Mouse (Mus musculus): ENCODE measurements around the gene Myo1h. TPM values are rescaled to one million over a fixed set of nuclear protein-coding genes. Genes with fewer than 3 reads are reported as not detected.

Myo1h gene
- polyA plus RNA-seq, 1 experiment from 2014 or later: 4.6 TPM

GRCm38 (mm10) chr5:114299883-114300610 is 11.1 kb downstream of the Myo1h start:
- Histone ChIP-seq H3K27ac (ENCODE audit: low read depth) (no peak overlapping the region), H3K4me1 (replicated peaks; ENCODE audit: control insufficient read depth, insufficient read depth, low read length) (peaks cover 5% of the 10 kb centered on the region; the same call in 1 of the 2 replicates), H3K4me3 (ENCODE audit: low read depth, low read length) (no peak overlapping the region), H3K9ac (ENCODE audit: low read length) (no peak overlapping the region), H3K27me3 (replicated peaks; ENCODE audit: control insufficient read depth, insufficient read depth, low read length) (no peaks in the 10 kb centered on the region), H3K9me3 (ENCODE audit: control insufficient read depth, low read length) (no peaks in the 10 kb centered on the region), H3K36me3 (ENCODE audit: control insufficient read depth, insufficient read depth, low read length) (no peaks in the 10 kb centered on the region), H3K4me2 (ENCODE audit: low read length) (no peak overlapping the region)
- no peak for ATAC-seq (replicated peaks; ENCODE audit: low FRiP score, low TSS enrichment, low read depth)
- DNase-seq (ENCODE audit: low spot score): no peak
- WGBS: 88% methylated on average over 24 of the region's 24 CpGs

DNA sequence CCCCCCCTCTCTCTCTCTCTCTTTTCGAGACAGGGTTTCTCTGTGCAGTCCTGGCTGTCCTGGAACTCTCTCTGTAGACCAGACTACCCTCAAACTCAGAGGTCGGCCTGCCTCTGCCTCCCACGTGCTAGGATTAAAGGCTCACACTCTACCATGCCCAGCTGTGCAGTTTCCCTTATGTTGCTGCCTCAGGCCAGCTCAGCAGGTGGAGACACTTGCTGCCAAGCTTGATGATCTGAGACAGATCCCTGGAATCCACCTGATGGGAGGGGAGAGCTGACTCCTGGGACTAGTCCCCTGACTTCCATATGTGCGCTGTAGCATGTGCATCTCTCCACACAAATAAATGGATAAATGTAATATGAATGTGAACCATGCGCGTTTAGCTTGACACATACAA is 14.2 kb downstream of the Myo1h start:
- no peaks in the 10 kb centered on the region for H3K36me3 ChIP-seq (ENCODE audit: control insufficient read depth, insufficient read depth, low read length)
- H3K27ac ChIP-seq (ENCODE audit: low read depth): no peak overlapping the region
- no peak overlapping the region for H3K4me2 ChIP-seq (ENCODE audit: low read length)
- 73% methylated on average over 6 of the region's 6 CpGs for WGBS
- no peak overlapping the region for H3K4me3 ChIP-seq (ENCODE audit: low read depth, low read length)
- peaks cover 5% of the 10 kb centered on the region; the same call in 1 of the 2 replicates for H3K4me1 ChIP-seq (replicated peaks; ENCODE audit: control insufficient read depth, insufficient read depth, low read length)
- no peak overlapping the region for H3K9ac ChIP-seq (ENCODE audit: low read length)
- H3K27me3 ChIP-seq (replicated peaks; ENCODE audit: control insufficient read depth, insufficient read depth, low read length): no peaks in the 10 kb centered on the region
- no peak for DNase-seq (ENCODE audit: low spot score)
- ATAC-seq (replicated peaks; ENCODE audit: low FRiP score, low TSS enrichment, low read depth): no peak
- H3K9me3 ChIP-seq (ENCODE audit: control insufficient read depth, low read length): no peaks in the 10 kb centered on the region

GRCm38 (mm10) chr5:114306496-114306895 is 17.5 kb downstream of the Myo1h start:
- Histone ChIP-seq H3K27ac (ENCODE audit: low read depth) (no peak overlapping the region), H3K36me3 (ENCODE audit: control insufficient read depth, insufficient read depth, low read length) (no peaks in the 10 kb centered on the region), H3K9me3 (ENCODE audit: control insufficient read depth, low read length) (no peaks in the 10 kb centered on the region), H3K4me3 (ENCODE audit: low read depth, low read length) (no peak overlapping the region), H3K4me2 (ENCODE audit: low read length) (no peak overlapping the region), H3K27me3 (replicated peaks; ENCODE audit: control insufficient read depth, insufficient read depth, low read length) (no peaks in the 10 kb centered on the region), H3K4me1 (replicated peaks; ENCODE audit: control insufficient read depth, insufficient read depth, low read length) (0 out of 2 replicates have a peak, but pooled peaks cover 8% of the 10 kb centered on the region), H3K9ac (ENCODE audit: low read length) (no peak overlapping the region)
- 69% methylated on average over 5 of the region's 5 CpGs for WGBS
- ATAC-seq (replicated peaks; ENCODE audit: low FRiP score, low TSS enrichment, low read depth): no peak
- no peak for DNase-seq (ENCODE audit: low spot score)

GRCm38 (mm10) chr5:114308765-114309679 is 20.1 kb downstream of the Myo1h start:
- Histone ChIP-seq H3K9me3 (ENCODE audit: control insufficient read depth, low read length) (no peaks in the 10 kb centered on the region), H3K9ac (ENCODE audit: low read length) (peak overlapping the region; percentile 30; the same call in 1 of the 2 replicates), H3K27ac (ENCODE audit: low read depth) (no peak overlapping the region; the same call in 1 of the 2 replicates), H3K4me3 (ENCODE audit: low read depth, low read length) (peak overlapping the region; percentile 29), H3K4me1 (replicated peaks; ENCODE audit: control insufficient read depth, insufficient read depth, low read length) (0 out of 2 replicates have a peak, but pooled peaks cover 8% of the 10 kb centered on the region), H3K4me2 (ENCODE audit: low read length) (peak overlapping the region; percentile 53), H3K27me3 (replicated peaks; ENCODE audit: control insufficient read depth, insufficient read depth, low read length) (no peaks in the 10 kb centered on the region), H3K36me3 (ENCODE audit: control insufficient read depth, insufficient read depth, low read length) (no peaks in the 10 kb centered on the region)
- WGBS: 32% methylated on average over 18 of the region's 18 CpGs
- DNase-seq (ENCODE audit: low spot score): no peak
- no peak for ATAC-seq (replicated peaks; ENCODE audit: low FRiP score, low TSS enrichment, low read depth)

DNA sequence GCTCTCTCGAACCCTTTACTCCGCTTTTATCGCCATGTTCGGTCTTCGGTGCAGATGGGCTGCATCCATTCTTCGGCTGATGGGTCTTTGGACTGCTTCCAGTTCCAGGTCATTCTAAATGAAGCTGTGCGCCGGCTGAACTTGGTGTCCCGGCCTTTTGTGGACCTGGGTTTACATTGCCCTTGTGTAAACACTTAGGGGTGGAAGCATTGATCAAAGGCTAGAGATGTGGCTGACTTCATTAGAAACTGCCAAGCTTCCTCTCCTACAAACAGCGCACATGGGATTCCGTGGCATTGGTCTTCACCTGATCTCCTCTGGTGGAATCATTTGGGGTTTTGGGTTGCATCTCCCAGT is 20.7 kb downstream of the Myo1h start:
- H3K4me1 ChIP-seq (replicated peaks; ENCODE audit: control insufficient read depth, insufficient read depth, low read length): 0 out of 2 replicates have a peak, but pooled peaks cover 8% of the 10 kb centered on the region
- DNase-seq (ENCODE audit: low spot score) (no peak), ATAC-seq (replicated peaks; ENCODE audit: low FRiP score, low TSS enrichment, low read depth) (no peak)
- WGBS: 23% methylated on average over 11 of the region's 11 CpGs
- H3K9ac ChIP-seq (ENCODE audit: low read length): peak overlapping the region; percentile 30
- no peak overlapping the region; the same call in 1 of the 2 replicates for H3K27ac ChIP-seq (ENCODE audit: low read depth)
- no peaks in the 10 kb centered on the region for H3K9me3 ChIP-seq (ENCODE audit: control insufficient read depth, low read length)
- peak overlapping the region; percentile 29 for H3K4me3 ChIP-seq (ENCODE audit: low read depth, low read length)
- peak overlapping the region; percentile 53 for H3K4me2 ChIP-seq (ENCODE audit: low read length)
- H3K27me3 ChIP-seq (replicated peaks; ENCODE audit: control insufficient read depth, insufficient read depth, low read length): no peaks in the 10 kb centered on the region
- H3K36me3 ChIP-seq (ENCODE audit: control insufficient read depth, insufficient read depth, low read length): no peaks in the 10 kb centered on the region

DNA sequence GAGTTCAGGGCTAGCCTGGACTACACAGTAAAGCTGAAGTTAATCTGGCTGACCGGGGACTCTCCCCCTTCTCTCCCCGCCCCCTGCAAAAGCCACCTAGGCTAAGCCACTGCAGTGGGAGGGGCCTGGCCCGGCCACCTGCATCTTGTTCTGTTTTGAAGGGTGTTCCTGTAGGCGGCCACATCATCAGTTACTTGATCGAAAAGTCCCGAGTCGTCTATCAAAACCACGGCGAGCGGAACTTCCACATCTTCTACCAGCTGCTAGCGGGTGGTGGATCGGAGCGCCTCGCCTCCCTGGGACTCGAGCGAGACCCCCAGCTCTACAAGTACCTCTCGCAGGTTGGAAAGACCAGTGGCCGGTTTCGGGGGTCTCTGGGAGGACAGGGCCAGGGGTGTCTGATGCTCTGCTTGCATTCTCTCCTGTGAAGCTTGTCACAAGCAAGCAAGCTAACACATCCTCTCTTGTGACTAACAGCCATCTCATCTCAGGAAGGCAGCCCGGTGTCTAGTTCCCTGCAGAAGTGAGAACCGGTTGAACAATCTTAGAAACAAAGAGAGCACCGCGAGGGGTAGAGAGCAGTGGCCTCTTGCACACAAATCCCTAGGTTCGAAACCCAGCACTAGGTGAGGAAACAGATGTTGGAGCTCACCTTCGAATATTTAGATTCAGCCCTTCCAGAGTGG is 34.3 kb downstream of the Myo1h start:
- H3K9ac ChIP-seq (ENCODE audit: low read length): no peak overlapping the region
- H3K27me3 ChIP-seq (replicated peaks; ENCODE audit: control insufficient read depth, insufficient read depth, low read length): no peaks in the 10 kb centered on the region; the same call in 1 of the 2 replicates
- 63% methylated on average over 25 of the region's 25 CpGs for WGBS
- no peak overlapping the region for H3K4me3 ChIP-seq (ENCODE audit: low read depth, low read length)
- no peaks in the 10 kb centered on the region for H3K4me1 ChIP-seq (replicated peaks; ENCODE audit: control insufficient read depth, insufficient read depth, low read length)
- no peaks in the 10 kb centered on the region for H3K36me3 ChIP-seq (ENCODE audit: control insufficient read depth, insufficient read depth, low read length)
- no peak overlapping the region for H3K4me2 ChIP-seq (ENCODE audit: low read length)
- ATAC-seq (replicated peaks; ENCODE audit: low FRiP score, low TSS enrichment, low read depth) (no peak), DNase-seq (ENCODE audit: low spot score) (no peak)
- H3K9me3 ChIP-seq (ENCODE audit: control insufficient read depth, low read length): no peaks in the 10 kb centered on the region
- H3K27ac ChIP-seq (ENCODE audit: low read depth): no peak overlapping the region

DNA sequence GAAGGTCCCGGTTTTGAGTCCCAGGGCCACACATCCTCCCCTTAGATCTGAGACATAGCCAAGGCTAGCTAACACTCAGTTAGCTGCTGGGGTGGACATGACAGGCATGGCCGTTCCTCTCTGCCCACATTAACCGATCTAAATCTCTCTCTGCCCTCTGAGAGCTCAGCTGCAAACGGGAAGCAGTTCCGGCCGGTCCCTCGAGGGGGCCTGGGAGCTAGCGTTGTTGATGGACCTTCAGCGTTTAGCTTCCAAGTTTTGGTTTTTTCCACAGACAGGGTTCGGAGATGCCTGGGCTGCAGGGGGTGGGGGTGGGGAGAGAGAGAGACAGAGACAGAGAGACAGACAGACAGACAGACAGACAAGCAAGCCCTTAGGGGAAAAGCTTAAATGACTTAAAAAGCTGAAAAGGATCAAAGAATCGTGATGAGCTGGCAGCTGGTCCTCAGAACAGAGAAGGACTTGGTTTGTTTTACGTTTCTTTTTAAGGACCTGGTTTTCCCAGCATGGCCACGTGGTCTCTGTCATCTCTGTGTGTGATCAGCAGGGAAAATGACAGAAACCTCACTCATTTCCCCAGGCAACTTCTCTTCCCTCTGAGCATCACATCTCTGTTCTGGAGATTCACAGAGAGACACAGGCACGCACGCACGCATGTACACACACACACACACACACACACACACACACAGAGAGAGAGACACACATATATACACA is 35.0 kb downstream of the Myo1h start:
- no peak overlapping the region for H3K27ac ChIP-seq (ENCODE audit: low read depth)
- no peak for ATAC-seq (replicated peaks; ENCODE audit: low FRiP score, low TSS enrichment, low read depth)
- no peak overlapping the region for H3K4me3 ChIP-seq (ENCODE audit: low read depth, low read length)
- H3K9me3 ChIP-seq (ENCODE audit: control insufficient read depth, low read length): no peaks in the 10 kb centered on the region
- H3K4me1 ChIP-seq (replicated peaks; ENCODE audit: control insufficient read depth, insufficient read depth, low read length): no peaks in the 10 kb centered on the region
- DNase-seq (ENCODE audit: low spot score): peak; percentile 81
- H3K4me2 ChIP-seq (ENCODE audit: low read length): peak overlapping the region; percentile 25
- no peaks in the 10 kb centered on the region for H3K36me3 ChIP-seq (ENCODE audit: control insufficient read depth, insufficient read depth, low read length)
- H3K27me3 ChIP-seq (replicated peaks; ENCODE audit: control insufficient read depth, insufficient read depth, low read length): no peaks in the 10 kb centered on the region
- WGBS: 22% methylated on average over 16 of the region's 16 CpGs
- no peak overlapping the region; the same call in 1 of the 2 replicates for H3K9ac ChIP-seq (ENCODE audit: low read length)

GRCm38 (mm10) chr5:114342996-114343395 is 54.0 kb downstream of the Myo1h start:
- WGBS: 66% methylated on average over 5 of the region's 5 CpGs
- H3K4me2 ChIP-seq (ENCODE audit: low read length): no peak overlapping the region
- no peaks in the 10 kb centered on the region for H3K4me1 ChIP-seq (replicated peaks; ENCODE audit: control insufficient read depth, insufficient read depth, low read length)
- H3K4me3 ChIP-seq (ENCODE audit: low read depth, low read length): no peak overlapping the region
- H3K9me3 ChIP-seq (ENCODE audit: control insufficient read depth, low read length): no peaks in the 10 kb centered on the region
- H3K27ac ChIP-seq (ENCODE audit: low read depth): no peak overlapping the region
- ATAC-seq (replicated peaks; ENCODE audit: low FRiP score, low TSS enrichment, low read depth) (no peak), DNase-seq (ENCODE audit: low spot score) (no peak)
- H3K27me3 ChIP-seq (replicated peaks; ENCODE audit: control insufficient read depth, insufficient read depth, low read length): no peaks in the 10 kb centered on the region
- H3K36me3 ChIP-seq (ENCODE audit: control insufficient read depth, insufficient read depth, low read length): no peaks in the 10 kb centered on the region
- no peak overlapping the region for H3K9ac ChIP-seq (ENCODE audit: low read length)
